In the genomic region with DNA sequence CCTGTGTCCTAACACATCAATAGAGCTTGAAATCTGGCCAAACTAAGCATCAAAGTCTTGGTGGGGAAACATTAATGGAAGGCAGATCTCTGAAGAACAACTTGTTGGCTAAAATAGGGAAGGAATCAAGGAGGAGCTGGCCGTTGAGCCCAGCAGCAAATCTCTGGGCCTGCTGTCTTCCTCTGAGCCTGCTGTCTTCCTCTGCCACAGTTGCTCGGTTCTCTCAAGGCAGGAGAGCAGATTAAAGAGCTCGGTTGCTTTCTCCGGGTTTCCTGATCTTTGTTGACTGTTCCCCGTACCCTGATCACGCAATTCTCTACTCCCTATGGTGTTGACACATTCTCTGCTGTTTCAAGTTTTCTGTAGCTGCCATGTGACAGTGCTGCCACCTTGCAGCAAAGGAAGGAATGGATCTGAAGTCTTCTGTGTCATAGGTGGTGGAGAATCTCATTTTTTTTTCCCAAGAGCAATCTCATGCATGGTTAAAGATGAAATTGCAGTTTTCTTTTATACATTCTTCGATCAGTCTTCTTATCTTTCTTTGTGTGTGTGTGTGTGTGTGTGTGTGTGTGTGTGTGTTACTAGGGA, we compare ENCODE assay signal across 8 mouse cellular contexts. TPM values are rescaled to one million over a fixed set of nuclear protein-coding genes. Genes with fewer than 3 reads are reported as not detected.
DNase-seq lines count a peak whose midpoint lies in the region; ATAC-seq and TF ChIP-seq lines count a peak whose summit lies in the region.

No protein-coding gene starts in this region.

- 24% methylated on average over 7 of the region's 7 CpGs for WGBS in kidney, embryonic 14.5 days
- 24% methylated on average over 7 of the region's 7 CpGs for WGBS in kidney, postnatal 0 days
- WGBS in liver, embryonic 14.5 days (ENCODE audit: insufficient replicate concordance): 17% methylated on average over 7 of the region's 7 CpGs

- H3K4me1 ChIP-seq in kidney, embryonic 14.5 days (ENCODE audit: control insufficient read depth, insufficient read depth, low read length): no peaks in the 10 kb centered on the region
- H3K4me1 ChIP-seq in kidney, postnatal 0 days (replicated peaks; ENCODE audit: insufficient read depth, low read length): no peaks in the 10 kb centered on the region
- peaks cover under 1 to 6% of the 10 kb centered on the region in 2 experiments for H3K4me1 ChIP-seq in liver, embryonic 14.5 days (replicated peaks; ENCODE audit: control insufficient read depth in 2 of 2, insufficient read depth in 2 of 2, low read length in 1 of 2)

- H3K4me3 ChIP-seq in kidney, embryonic 14.5 days (ENCODE audit: low read length): no peak overlapping the region
- no peak overlapping the region for H3K4me3 ChIP-seq in kidney, postnatal 0 days (replicated peaks; ENCODE audit: low read depth, low read length)
- H3K4me3 ChIP-seq in liver, embryonic 14.5 days (ENCODE audit: insufficient read depth in 1 of 2, low read depth in 2 of 2, low read length in 2 of 2): no peak overlapping the region

- no peak overlapping the region for H3K4me2 ChIP-seq in kidney, embryonic 14.5 days (replicated peaks; ENCODE audit: low read depth, low read length)
- H3K4me2 ChIP-seq in kidney, postnatal 0 days (ENCODE audit: low read length): no peak overlapping the region
- no peak overlapping the region; the same call in 1 of the 2 replicates for H3K4me2 ChIP-seq in liver, embryonic 14.5 days (ENCODE audit: low read depth)

- no peak for ATAC-seq in kidney, embryonic 14.5 days (ENCODE audit: low FRiP score, low TSS enrichment)
- ATAC-seq in kidney, postnatal 0 days (replicated peaks; ENCODE audit: low FRiP score, low read depth): no peak
- ATAC-seq in liver, embryonic 14.5 days (ENCODE audit: insufficient read depth): no peak
- ATAC-seq in activated CD4-positive, CD25-positive, alpha-beta regulatory T cell, adult 4 months: no peak

- peak; percentile 77 for TF ChIP-seq CTCF in kidney, postnatal 0 days (IDR thresholded peaks at IDR 0.05; ENCODE audit: low read depth)
- peak; percentile 63 for TF ChIP-seq CTCF in liver, embryonic 14.5 days (IDR thresholded peaks at IDR 0.05; ENCODE audit: low read depth)

- H3K9me3 ChIP-seq in kidney, embryonic 14.5 days (ENCODE audit: control insufficient read depth, low read length): no peaks in the 10 kb centered on the region
- no peaks in the 10 kb centered on the region for H3K9me3 ChIP-seq in kidney, postnatal 0 days (replicated peaks; ENCODE audit: low read length)
- H3K9me3 ChIP-seq in liver, embryonic 14.5 days (ENCODE audit: control insufficient read depth, low read length): no peaks in the 10 kb centered on the region

- H3K27me3 ChIP-seq in kidney, embryonic 14.5 days (ENCODE audit: control insufficient read depth, insufficient read depth, low read length): no peaks in the 10 kb centered on the region
- H3K27me3 ChIP-seq in kidney, postnatal 0 days (ENCODE audit: insufficient read depth, low read length): no peaks in the 10 kb centered on the region
- H3K27me3 ChIP-seq in liver, embryonic 14.5 days (ENCODE audit: control insufficient read depth, insufficient read depth, low read length): no peaks in the 10 kb centered on the region; the same call in 1 of the 2 replicates

- no peaks in the 10 kb centered on the region for H3K36me3 ChIP-seq in kidney, embryonic 14.5 days (ENCODE audit: control insufficient read depth, insufficient read depth, low read length)
- H3K36me3 ChIP-seq in kidney, postnatal 0 days (ENCODE audit: insufficient read depth, low read length): no peaks in the 10 kb centered on the region
- H3K36me3 ChIP-seq in liver, embryonic 14.5 days (replicated peaks; ENCODE audit: control insufficient read depth, insufficient read depth, low read depth): no peaks in the 10 kb centered on the region

- DNase-seq in kidney, adult 18-20 months: peak; percentile 49
- peak; percentile 43 for DNase-seq in adrenal gland, adult 8-10 months
- peak; percentile 9 to 11 for DNase-seq in gastrocnemius, adult 8-10 months (ENCODE audit: low spot score in 2 of 2)
- peak; percentile 58 for DNase-seq in kidney, postnatal 0 days (ENCODE audit: low spot score)
- peak in 1 of 3 experiments; percentile 26 for DNase-seq in liver, embryonic 14.5 days (ENCODE audit: low read depth in 3 of 3, low spot score in 3 of 3)
- peak; percentile 46 for DNase-seq in retina, embryonic 14.5 days (ENCODE audit: low spot score)

- TF ChIP-seq EP300 in liver, embryonic 14.5 days (IDR thresholded peaks at IDR 0.05; ENCODE audit: low read depth): no peak

- no peak overlapping the region for H3K27ac ChIP-seq in kidney, embryonic 14.5 days (ENCODE audit: low read depth, low read length)
- H3K27ac ChIP-seq in kidney, postnatal 0 days: no peak overlapping the region
- H3K27ac ChIP-seq in liver, embryonic 14.5 days: no peak overlapping the region

- no peak overlapping the region for H3K9ac ChIP-seq in kidney, embryonic 14.5 days (ENCODE audit: low read depth, low read length)
- no peak overlapping the region for H3K9ac ChIP-seq in kidney, postnatal 0 days (ENCODE audit: low read depth, low read length)
- H3K9ac ChIP-seq in liver, embryonic 14.5 days (replicated peaks): no peak overlapping the region

RNA-seq across cellular contexts. Expression of a gene that starts 1.5 kb away (rescaled TPM):
- polyA plus RNA-seq in kidney, embryonic 14.5 days (2014; fragmentation: Nextera tagmentation; extraction: Ambion mirVana): not detected in 2 replicates
- under 1 TPM in 1 of 4 experiments, not detected in 3; 0.38 TPM for total RNA-seq in adrenal gland, adult 8-10 months (2022)
- not detected for total RNA-seq in gastrocnemius, adult 8-10 months (2022)
- not detected in 2 replicates for polyA plus RNA-seq in kidney, postnatal 0 days (2015; fragmentation: Nextera tagmentation; extraction: Ambion mirVana)
- not detected in 2 replicates for polyA plus RNA-seq in liver, embryonic 14.5 days (2012; rRNA removed)
- not detected in 2 replicates for polyA plus RNA-seq in liver, embryonic 14.5 days (2014; fragmentation: Nextera tagmentation; extraction: Ambion mirVana)
- polyA plus RNA-seq in activated CD4-positive, CD25-positive, alpha-beta regulatory T cell, adult 4 months (2017; shearing (Covaris generic)): not detected

RNA-seq across cellular contexts. Expression of a gene that starts 39.3 kb away (rescaled TPM):
- 11.9 and 18.1 TPM in 2 replicates for polyA plus RNA-seq in kidney, embryonic 14.5 days (2014; fragmentation: Nextera tagmentation; extraction: Ambion mirVana)
- total RNA-seq in adrenal gland, adult 8-10 months (2022): 100 to 1,000 TPM in 3 of 4 experiments, 10 to 100 TPM in 1; 81.4 to 339 (median 190) TPM
- 10 to 100 TPM; 12.2 to 16.7 (median 15.6) TPM for total RNA-seq in gastrocnemius, adult 8-10 months (2022)
- 4.6 and 5.5 TPM in 2 replicates for polyA plus RNA-seq in kidney, postnatal 0 days (2015; fragmentation: Nextera tagmentation; extraction: Ambion mirVana)
- polyA plus RNA-seq in liver, embryonic 14.5 days (2012; rRNA removed): 4.0 and 4.7 TPM in 2 replicates
- polyA plus RNA-seq in liver, embryonic 14.5 days (2014; fragmentation: Nextera tagmentation; extraction: Ambion mirVana): 6.6 and 7.0 TPM in 2 replicates
- polyA plus RNA-seq in activated CD4-positive, CD25-positive, alpha-beta regulatory T cell, adult 4 months (2017; shearing (Covaris generic)): 1 to 10 TPM; 4.9 to 5.2 TPM

RNA-seq across cellular contexts. Expression of a gene that starts 39.4 kb away (rescaled TPM):
- polyA plus RNA-seq in kidney, embryonic 14.5 days (2014; fragmentation: Nextera tagmentation; extraction: Ambion mirVana): 31.1 and 35.7 TPM in 2 replicates
- total RNA-seq in adrenal gland, adult 8-10 months (2022): 10 to 100 TPM; 13.6 to 33.0 (median 22.9) TPM
- total RNA-seq in gastrocnemius, adult 8-10 months (2022): 10 to 100 TPM in 3 of 4 experiments, 1 to 10 TPM in 1; 9.7 to 14.3 (median 13.0) TPM
- 23.3 and 25.7 TPM in 2 replicates for polyA plus RNA-seq in kidney, postnatal 0 days (2015; fragmentation: Nextera tagmentation; extraction: Ambion mirVana)
- 6.8 and 9.6 TPM in 2 replicates for polyA plus RNA-seq in liver, embryonic 14.5 days (2012; rRNA removed)
- 7.9 and 9.0 TPM in 2 replicates for polyA plus RNA-seq in liver, embryonic 14.5 days (2014; fragmentation: Nextera tagmentation; extraction: Ambion mirVana)
- 10 to 100 TPM; 13.1 to 13.2 TPM for polyA plus RNA-seq in activated CD4-positive, CD25-positive, alpha-beta regulatory T cell, adult 4 months (2017; shearing (Covaris generic))
